Mouse (Mus musculus) spleen, embryonic (tissue): ENCODE data around the gene Ly6g6d.
"Not testable (repeated sequence)": the region's sequence is repeated elsewhere in the genome, so short reads cannot be mapped to it uniquely, and the experiment has no call there.

ENCODE experiments used
- CTCF ChIA-PET: fragments of 350-600 bp; sonication (Branson Sonifier 250); formaldehyde crosslinking; loops from one replicate; lab custom pipeline; 2022; lab: Charles Lee

The Ly6g6d gene

GRCm38 (mm10) chr17:35050126-35050750 is 27.6 kb downstream of the Ly6g6d start:
- CTCF ChIA-PET = interaction anchor here (0.6 kb wide), 2 partner anchors 13 to 40 kb away, joined by 3 to 4 read pairs; no protein-coding TSS in a partner anchor

GRCm38 (mm10) chr17:35049561-35050016 is 28.3 kb downstream of the Ly6g6d start, which contains the start of gene Clic1:
Gene Clic1, plus strand, starts transcription at chr17:35049966.
- CTCF ChIA-PET = interaction anchor here (0.6 kb wide), 2 partner anchors 41 to 702 kb away, joined by 3 to 5 read pairs; no protein-coding TSS in a partner anchor

GRCm38 (mm10) chr17:35048932-35049440 is 28.9 kb downstream of the Ly6g6d start:
- CTCF ChIA-PET = interaction anchor here (0.6 to 1.0 kb wide), 2 partner anchors 47 to 701 kb away, joined by 3 to 5 read pairs; no protein-coding TSS in a partner anchor

GRCm38 (mm10) chr17:35048149-35048931 is 29.5 kb downstream of the Ly6g6d start:
- CTCF ChIA-PET = interaction anchor here (0.8 to 1.5 kb wide), 3 partner anchors 11 to 47 kb away, joined by 3 to 5 read pairs (median 3); partner anchors contain the start of gene Ddah2

GRCm38 (mm10) chr17:35047688-35048087 is 30.2 kb downstream of the Ly6g6d start:
- CTCF ChIA-PET = interaction anchor here (0.6 to 1.5 kb wide), 4 partner anchors 11 to 181 kb away, joined by 3 to 5 read pairs (median 3); partner anchors contain the start of gene Ddah2

GRCm38 (mm10) chr17:35046681-35047455 is 31.0 kb downstream of the Ly6g6d start, which contains the start of gene Msh5:
Gene Msh5, minus strand, starts transcription at chr17:35046745.
- CTCF ChIA-PET = interaction anchor here (0.6 to 1.5 kb wide), 3 partner anchors 12 to 182 kb away, joined by 3 to 5 read pairs (median 5); partner anchors contain the start of genes Ddah2 and Sapcd1

GRCm38 (mm10) chr17:35045807-35046680 is 31.8 kb downstream of the Ly6g6d start:
- CTCF ChIA-PET = interaction anchor here (1.3 kb wide), 1 partner anchor 18 kb away, joined by 5 read pairs; the partner anchor contains the start of gene Sapcd1

GRCm38 (mm10) chr17:35044904-35045806 is 32.7 kb downstream of the Ly6g6d start:
- CTCF ChIA-PET = interaction anchor here (1.3 kb wide), 2 partner anchors 17 to 21 kb away, joined by 3 to 5 read pairs; partner anchors contain the start of gene Sapcd1

- CTCF ChIA-PET = interaction anchor here (1.3 kb wide), 1 partner anchor 20 kb away, joined by 3 read pairs; no protein-coding TSS in a partner anchor
Observed at GRCm38 (mm10) chr17:35043794-35044193, 34.1 kb downstream of the Ly6g6d start.

GRCm38 (mm10) chr17:35039121-35039873 is 38.6 kb downstream of the Ly6g6d start:
- CTCF ChIA-PET = interaction anchor here (0.7 kb wide), 1 partner anchor 206 kb away, joined by 3 read pairs; no protein-coding TSS in a partner anchor

- CTCF ChIA-PET = interaction anchor here (0.6 to 0.7 kb wide), 2 partner anchors 12 to 90 kb away, joined by 3 read pairs; no protein-coding TSS in a partner anchor
Observed at GRCm38 (mm10) chr17:35034896-35035295, 43.0 kb downstream of the Ly6g6d start.

GRCm38 (mm10) chr17:35033703-35034102 is 44.2 kb downstream of the Ly6g6d start:
- CTCF ChIA-PET = not testable (repeated sequence)

GRCm38 (mm10) chr17:35032323-35032870 is 45.5 kb downstream of the Ly6g6d start:
- CTCF ChIA-PET = no interaction called here

GRCm38 (mm10) chr17:35031880-35032279 is 46.0 kb downstream of the Ly6g6d start:
- CTCF ChIA-PET = no interaction called here

- CTCF ChIA-PET = no interaction called here
Observed at GRCm38 (mm10) chr17:35031272-35031671, 46.6 kb downstream of the Ly6g6d start.

- CTCF ChIA-PET = interaction anchor here (0.6 to 1.2 kb wide), 2 partner anchors 30 to 81 kb away, joined by 3 to 5 read pairs; no protein-coding TSS in a partner anchor
Observed at GRCm38 (mm10) chr17:35029691-35030532, 48.0 kb downstream of the Ly6g6d start.
